Mouse (Mus musculus): Measurements from ENCODE around the gene Cxcl13.

GRCm38 (mm10) chr5:95949946-95950701, 6.6 kb upstream of the Cxcl13 start:
- TF ChIP-seq CTCF (IDR thresholded peaks at IDR 0.05; ENCODE audit: borderline replicate concordance, insufficient read depth, low read length), result no peak
- TF ChIP-seq POLR2A (IDR thresholded peaks at IDR 0.05; ENCODE audit: low read depth, low read length), result no peak
